Mouse (Mus musculus): ENCODE results near the gene Iqcf6. TPM values are rescaled to one million over a fixed set of nuclear protein-coding genes. Genes with fewer than 3 reads are reported as not detected.

Iqcf6 gene
- polyA plus RNA-seq, 1 experiment = not detected

DNA sequence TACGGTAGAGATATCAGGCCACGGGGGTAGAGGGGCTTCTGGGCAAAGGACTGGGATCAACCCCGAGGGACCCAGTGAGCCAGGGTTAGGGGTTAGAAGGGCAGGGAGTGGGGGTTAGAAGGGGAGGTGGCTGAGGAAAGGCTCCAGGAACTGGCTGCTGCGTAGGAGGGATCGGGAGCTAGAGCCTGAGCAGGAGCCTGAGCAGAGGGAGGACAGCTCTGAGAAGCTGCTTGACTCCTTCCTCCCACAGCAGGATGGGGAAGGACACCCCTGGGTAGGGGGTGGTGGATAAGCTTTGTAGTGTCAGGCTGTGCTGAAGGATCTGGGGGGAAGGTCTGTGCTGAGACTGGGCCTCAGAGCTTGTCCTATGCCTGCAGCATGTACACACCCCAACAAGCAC lies 30.4 kb downstream of the Iqcf6 start:
- DNase-seq (ENCODE audit: low spot score) = no peak

DNA sequence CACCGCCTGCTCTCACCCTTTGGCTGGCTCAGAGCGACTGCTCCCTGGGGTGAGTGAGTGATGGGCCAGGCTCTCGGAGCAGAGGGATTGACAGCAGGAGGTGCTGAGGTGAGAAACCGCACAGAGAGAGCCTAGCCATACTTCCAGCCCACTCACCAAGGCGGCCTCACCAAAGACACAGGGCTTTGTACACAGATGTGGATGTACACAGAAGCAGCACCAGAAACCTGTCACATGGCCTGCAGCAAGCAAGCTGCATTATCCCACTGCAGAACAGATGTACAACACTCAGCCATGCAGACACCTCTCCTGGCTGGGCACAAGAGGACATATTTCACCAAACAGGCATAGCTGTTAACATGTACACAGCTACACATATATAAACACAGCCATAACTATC lies 31.2 kb downstream of the Iqcf6 start:
- no peak for DNase-seq (ENCODE audit: low spot score)

DNA sequence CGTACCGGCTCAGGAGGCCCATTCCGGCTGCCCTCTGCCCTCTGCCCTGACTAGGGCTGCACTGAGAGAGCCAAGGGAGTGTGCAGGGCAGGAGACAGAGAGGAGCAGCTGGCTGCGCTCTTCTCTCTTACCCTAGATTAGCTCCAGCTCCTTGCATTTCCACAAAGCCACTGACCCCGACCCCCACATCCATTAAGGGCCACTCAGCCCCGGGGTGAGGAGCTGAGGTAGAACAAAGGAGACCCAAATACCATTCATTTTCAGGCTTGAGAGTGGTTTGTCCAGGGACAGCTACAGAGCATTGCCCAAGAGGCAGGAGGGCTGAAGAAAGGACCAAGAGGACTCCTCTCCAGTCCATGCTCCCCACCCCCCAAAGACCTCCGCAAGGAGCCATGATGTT lies 33.1 kb downstream of the Iqcf6 start:
- DNase-seq (ENCODE audit: low spot score) = no peak

DNA sequence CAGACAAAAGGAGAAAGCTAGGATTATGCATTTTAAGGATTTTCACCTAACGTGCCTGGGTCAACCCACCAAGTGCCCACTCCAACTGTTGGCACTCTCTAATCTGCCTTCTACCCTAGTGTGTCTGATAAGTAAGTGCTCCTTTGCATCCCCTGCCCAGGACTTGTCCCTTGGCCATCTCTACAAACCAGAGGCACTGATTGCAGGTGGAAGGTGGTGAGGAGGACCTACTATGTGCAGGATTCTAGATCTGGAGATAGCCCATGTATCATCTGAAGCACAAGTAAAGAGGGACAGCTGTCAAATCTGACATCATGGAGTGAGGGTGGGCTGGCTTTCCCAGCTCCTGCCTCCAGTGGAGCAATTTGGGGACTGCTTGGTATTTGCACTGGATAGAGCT lies 33.6 kb downstream of the Iqcf6 start:
- no peak for DNase-seq (ENCODE audit: low spot score)

DNA sequence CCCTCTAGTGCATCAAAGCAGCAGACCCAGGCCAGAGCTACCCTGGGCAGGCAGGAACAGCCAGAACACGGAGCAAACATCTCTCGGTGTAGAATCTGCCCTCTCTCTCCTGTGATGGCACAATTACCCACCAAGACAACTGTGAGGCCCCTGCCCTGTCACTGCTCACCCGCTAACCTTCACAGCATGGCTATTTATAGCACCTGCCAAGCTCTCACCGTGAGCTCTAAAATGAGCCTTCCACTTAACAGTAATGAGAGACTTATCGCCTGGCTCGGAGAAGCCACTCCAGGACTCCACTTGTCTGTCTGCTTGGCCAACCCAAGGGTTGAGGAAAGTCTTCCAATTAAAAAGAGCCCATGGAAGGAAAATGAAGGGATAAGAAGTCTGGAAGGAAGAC lies 36.8 kb downstream of the Iqcf6 start:
- DNase-seq (ENCODE audit: low spot score) = no peak

DNA sequence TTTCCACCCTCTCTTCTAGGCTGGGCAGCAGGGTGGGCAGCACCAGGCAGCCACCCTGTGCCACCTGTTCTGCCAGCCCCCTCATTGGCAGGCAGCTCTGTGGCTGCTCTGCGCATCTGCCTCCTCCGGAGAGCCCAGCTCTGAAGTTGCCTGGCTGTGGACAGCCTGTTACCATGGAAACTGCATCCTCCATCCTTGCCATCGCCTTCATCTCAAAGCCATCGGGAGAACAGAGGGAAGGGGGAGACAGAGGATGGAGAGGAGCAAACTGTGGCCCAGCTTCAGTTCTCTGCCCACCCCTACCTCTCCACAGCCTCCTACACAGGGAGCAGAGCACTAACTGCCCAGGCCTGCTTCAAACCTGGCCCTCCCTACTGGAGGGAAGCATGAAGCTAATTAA lies 38.1 kb downstream of the Iqcf6 start:
- no peak for DNase-seq (ENCODE audit: low spot score)

DNA sequence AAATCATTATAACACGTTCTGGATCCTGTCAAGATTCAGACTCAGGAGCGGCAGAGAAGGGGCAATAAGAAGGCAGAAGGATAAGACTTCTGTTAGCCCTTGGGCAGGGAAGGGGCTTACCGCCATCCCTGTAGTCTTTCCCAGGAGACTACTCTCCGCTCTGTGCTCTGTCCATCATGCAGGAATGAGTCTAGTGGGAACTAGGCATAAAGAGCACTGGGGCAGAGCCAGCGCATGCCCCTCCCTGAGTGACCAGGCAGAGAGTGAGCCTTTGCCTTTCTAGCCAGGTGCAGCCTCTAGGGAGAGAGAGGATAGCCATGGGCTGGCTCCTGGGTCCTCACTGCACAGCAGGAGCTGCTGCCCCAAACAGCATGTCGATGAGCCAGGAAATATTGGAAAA lies 38.5 kb downstream of the Iqcf6 start:
- DNase-seq (ENCODE audit: low spot score) = no peak

DNA sequence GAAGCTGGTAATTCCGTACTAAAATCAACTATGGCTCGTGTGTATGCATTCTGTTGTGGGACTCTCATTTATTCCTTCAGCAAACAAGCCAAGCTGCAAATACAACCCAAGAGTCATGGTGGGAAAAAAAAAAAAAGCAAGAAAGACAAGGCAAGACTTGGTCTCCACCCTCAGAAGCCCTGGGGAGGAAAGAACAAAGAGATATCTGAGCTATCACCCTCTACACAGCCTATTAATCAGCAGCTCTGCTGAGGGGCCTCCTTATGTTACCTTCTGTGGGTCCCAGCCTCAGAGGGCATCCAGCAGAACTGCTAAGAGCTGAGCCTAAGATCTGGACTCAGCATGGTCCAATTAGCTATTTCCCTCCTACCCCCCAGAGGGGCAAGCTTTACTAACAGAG lies 47.5 kb downstream of the Iqcf6 start:
- DNase-seq (ENCODE audit: low spot score) = no peak

DNA sequence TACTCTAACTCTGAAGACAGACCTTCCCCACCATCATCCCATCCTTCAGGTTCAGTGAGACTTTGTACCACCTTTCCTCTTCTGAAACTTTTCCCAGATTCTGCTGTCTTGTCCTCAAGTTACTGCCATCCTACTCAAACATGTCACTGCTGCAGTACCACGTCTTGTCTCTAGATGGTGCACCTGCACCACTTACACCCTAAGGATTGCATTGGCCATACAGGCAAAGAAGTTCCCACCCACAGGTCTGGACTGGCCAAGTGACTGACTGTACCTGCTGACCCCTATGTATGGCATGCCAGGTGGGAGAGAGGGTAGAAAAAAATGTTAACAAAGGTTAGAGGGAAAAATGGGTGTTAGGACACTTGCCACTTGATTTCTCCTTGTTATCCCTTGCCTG lies 49.1 kb downstream of the Iqcf6 start:
- DNase-seq (ENCODE audit: low spot score) = peak; percentile 59

DNA sequence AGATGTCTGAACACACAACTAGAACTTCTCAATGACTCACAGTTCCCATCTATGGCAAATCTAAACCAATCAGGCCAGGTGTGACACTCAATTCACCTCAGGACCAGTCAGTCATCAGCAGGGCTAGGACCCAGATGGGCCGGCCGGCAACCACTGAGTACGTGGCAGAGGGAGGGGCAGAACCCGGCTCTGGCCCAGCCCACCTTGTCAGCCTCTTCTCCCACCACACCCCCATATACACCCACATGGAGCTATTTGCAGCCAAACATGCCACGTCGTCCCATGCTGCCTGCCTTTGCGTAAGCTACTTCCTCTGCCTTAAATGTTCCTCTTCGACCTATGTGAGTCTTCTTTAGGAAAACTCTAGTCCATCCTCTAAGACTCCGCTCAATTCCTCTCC lies 49.6 kb downstream of the Iqcf6 start:
- no peak for DNase-seq (ENCODE audit: low spot score)

DNA sequence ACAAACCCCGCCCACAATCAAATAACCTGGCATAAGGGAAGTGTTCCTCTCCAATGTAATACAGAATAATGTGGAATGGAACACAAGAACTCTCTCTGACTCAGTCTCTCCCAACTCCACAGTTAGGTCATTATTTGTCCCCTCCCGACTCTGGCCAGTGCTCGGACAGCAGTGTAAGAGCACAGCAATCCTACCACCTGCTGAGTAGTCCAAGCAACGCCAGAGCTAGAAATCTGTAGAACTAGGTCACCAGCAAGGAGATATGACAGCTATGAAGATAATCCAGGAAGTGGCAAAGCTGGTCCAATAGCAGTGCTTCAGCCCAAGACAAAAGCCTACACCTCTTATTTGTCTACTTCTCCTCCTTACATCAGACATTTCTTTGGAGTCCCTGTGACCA lies 50.2 kb downstream of the Iqcf6 start:
- DNase-seq (ENCODE audit: low spot score) = no peak

Other genes with a start within 250 kb of the Iqcf6 start
- 1,045 and 1,109 TPM in 2 replicates for gene Rpl29, start 197.1 kb upstream of the Iqcf6 start, polyA plus RNA-seq (2012; rRNA removed)
- 7.8 and 10.2 TPM in 2 replicates for gene Acy1, start 188.3 kb upstream of the Iqcf6 start, polyA plus RNA-seq (2012; rRNA removed)
- gene Abhd14b, start 179.1 kb upstream of the Iqcf6 start, polyA plus RNA-seq (2012; rRNA removed) = 69.6 and 84.4 TPM in 2 replicates
- gene Abhd14a, start 178.9 kb upstream of the Iqcf6 start, polyA plus RNA-seq (2012; rRNA removed) = 44.9 and 46.9 TPM in 2 replicates
- 42.5 and 47.9 TPM in 2 replicates for gene Pcbp4, start 173.3 kb upstream of the Iqcf6 start, polyA plus RNA-seq (2012; rRNA removed)
- gene Gpr62, start 160.6 kb upstream of the Iqcf6 start, polyA plus RNA-seq (2012; rRNA removed) = 0.29 and 0.33 TPM in 2 replicates
- gene Rrp9, start 150.6 kb upstream of the Iqcf6 start, polyA plus RNA-seq (2012; rRNA removed) = 30.6 and 31.0 TPM in 2 replicates
- 70.2 and 82.3 TPM in 2 replicates for gene Parp3, start 149.6 kb upstream of the Iqcf6 start, polyA plus RNA-seq (2012; rRNA removed)
- not detected in 2 replicates for gene Iqcf1, start 126.6 kb upstream of the Iqcf6 start, polyA plus RNA-seq (2012; rRNA removed)
- gene Iqcf5, start 112.0 kb upstream of the Iqcf6 start, polyA plus RNA-seq (2012; rRNA removed) = not detected in 2 replicates
- not detected in 2 replicates for gene Iqcf3, start 65.0 kb upstream of the Iqcf6 start, polyA plus RNA-seq (2012; rRNA removed)
- gene Iqcf4, start 55.6 kb upstream of the Iqcf6 start, polyA plus RNA-seq (2012; rRNA removed) = not detected in 2 replicates
- gene Grm2, start 29.5 kb downstream of the Iqcf6 start, polyA plus RNA-seq (2012; rRNA removed) = not detected in 2 replicates
- 70.3 and 76.2 TPM in 2 replicates for gene Tex264, start 59.3 kb downstream of the Iqcf6 start, polyA plus RNA-seq (2012; rRNA removed)
- gene Rad54l2, start 162.6 kb downstream of the Iqcf6 start, polyA plus RNA-seq (2012; rRNA removed) = 4.3 and 6.8 TPM in 2 replicates
- 19.8 and 23.5 TPM in 2 replicates for gene Dcaf1, start 195.3 kb downstream of the Iqcf6 start, polyA plus RNA-seq (2012; rRNA removed)

All from urinary bladder, adult 2 months (tissue).